Mouse (Mus musculus): ENCODE measurements around the gene Ube2e1.

Ube2e1 gene

DNA sequence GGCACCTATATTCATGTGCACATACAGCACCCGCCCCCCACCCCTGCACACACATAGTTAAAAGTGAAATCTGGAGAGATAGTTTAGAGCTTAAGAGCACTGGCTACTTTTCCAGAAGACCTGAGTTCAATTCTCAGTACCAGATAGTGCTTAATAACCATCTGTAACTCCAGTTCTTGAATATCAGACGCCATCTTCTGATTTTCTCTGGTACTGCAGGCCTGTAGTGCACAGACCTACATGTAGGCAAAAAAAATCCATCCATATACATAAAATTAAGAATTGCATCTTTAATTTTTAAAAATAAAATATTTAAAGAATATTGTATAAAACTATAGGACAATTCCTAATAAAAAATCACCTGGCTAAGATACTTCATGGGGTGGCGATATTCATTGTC, 70.5 kb downstream of the Ube2e1 start:
- DNase-seq (ENCODE audit: low read depth, low spot score), result no peak

DNA sequence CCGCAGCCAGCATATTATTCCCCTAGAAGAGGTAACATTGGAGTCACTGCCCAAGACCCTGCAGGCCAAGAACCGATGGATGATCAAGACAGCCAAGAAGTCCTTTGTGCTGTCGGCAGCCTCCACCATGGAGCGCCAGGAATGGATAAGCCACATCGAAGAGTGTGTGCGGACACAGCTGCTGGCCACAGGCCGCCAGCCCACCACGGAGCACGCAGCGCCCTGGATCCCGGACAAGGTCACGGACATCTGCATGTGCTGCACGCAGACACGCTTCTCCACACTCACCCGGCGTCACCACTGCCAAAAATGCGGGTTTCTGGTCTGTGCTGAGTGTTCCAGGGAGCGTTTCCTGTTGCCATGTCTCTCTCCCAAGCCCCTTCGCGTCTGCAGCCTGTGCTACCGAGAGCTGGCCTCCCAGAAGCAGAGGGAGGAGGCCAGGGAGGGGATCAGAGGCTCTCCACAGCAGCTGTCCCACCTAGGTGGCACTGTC, 89.0 kb downstream of the Ube2e1 start:
- no peak for DNase-seq (ENCODE audit: low read depth, low spot score)

DNA sequence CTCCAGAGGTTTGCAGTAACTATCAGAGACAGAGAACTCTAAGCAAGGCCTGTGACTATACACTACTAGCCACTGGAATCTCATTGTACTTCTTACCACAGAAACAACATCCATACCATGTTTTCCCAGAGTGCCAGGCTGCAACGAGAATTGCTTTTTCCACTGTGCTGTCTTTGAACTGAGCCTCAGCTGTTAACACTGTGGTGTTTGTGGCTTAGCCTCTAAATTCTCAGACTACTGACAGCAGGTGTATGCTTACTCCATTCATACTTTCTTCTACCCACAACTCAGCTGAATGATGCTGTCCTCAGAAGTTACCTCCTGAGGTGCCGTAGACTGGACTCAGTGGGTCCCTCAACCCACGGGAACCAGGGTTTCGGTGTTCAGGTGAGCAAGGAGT, 89.9 kb downstream of the Ube2e1 start:
- no peak for DNase-seq (ENCODE audit: low read depth, low spot score)

DNA sequence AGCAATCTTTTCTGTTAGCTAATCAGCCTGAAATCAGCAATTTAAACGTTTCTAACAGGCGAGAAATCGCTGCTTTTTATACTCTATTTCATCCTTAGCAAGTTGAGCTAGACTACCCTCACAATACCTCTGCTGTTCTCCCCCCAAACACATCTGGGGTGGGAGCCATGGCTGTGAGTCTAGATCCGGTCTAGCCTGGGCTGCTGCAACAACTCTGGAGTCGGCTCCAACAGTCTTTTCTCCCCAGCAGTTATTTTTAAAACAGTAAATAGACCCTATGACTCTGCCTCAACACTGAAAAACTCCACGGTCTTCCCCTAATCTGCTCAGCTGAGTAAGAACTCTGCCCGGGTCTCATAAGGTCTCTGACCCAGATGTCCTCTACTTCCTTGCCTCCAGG, 91.5 kb downstream of the Ube2e1 start:
- DNase-seq (ENCODE audit: low read depth, low spot score), result no peak

DNA sequence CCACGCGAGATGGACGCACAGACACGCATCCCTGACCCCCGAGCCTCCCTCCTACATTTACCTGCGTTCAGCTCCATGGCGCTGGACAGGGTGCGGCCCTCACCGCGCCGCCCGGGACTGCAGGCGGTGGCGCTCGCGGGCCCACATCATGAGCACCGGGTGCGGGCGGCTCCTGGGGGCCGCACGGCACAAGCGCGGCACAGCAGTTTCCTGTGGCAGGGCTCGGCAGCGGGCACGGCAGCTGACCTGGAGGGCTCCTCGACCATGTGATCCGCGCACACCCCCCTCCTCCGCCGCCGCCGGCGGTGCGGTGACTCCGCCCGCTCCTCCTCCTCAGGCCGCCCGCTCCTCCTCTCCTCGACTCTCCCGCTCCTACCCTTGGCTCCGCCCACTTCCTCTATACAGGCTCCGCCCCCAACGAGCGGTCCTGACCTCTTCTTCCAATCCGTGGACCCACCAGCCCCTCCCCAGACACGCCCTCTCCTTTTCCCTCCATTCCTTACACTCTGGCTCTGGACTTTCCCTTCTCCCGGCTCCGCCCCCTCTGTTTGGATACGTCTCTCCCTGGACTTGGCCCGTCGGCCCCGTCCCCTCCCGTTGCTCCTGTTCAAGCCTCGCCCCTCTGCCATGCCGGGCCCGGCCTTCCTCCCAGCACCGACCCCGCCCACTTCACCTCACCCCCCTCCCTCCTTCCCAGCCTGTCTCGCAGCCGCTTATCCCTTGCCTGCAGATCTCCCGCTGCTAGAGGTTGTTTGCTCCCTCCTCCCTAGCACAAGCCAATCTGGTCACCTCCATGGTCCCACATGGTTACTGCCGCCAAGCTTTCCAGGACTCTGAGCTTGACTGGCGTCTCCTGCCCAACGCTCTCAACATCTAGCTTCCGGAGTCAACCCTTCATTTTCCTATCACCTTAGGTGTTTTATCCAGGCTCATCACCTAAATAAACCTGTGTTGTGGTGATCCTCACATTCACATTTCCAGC, 92.6 kb downstream of the Ube2e1 start, which contains the start of gene Nr1d2:
Gene Nr1d2, minus strand, starts transcription at position 378 of the 982 bp plus-strand sequence.
- peak; percentile 100 for DNase-seq (ENCODE audit: low read depth, low spot score)

DNA sequence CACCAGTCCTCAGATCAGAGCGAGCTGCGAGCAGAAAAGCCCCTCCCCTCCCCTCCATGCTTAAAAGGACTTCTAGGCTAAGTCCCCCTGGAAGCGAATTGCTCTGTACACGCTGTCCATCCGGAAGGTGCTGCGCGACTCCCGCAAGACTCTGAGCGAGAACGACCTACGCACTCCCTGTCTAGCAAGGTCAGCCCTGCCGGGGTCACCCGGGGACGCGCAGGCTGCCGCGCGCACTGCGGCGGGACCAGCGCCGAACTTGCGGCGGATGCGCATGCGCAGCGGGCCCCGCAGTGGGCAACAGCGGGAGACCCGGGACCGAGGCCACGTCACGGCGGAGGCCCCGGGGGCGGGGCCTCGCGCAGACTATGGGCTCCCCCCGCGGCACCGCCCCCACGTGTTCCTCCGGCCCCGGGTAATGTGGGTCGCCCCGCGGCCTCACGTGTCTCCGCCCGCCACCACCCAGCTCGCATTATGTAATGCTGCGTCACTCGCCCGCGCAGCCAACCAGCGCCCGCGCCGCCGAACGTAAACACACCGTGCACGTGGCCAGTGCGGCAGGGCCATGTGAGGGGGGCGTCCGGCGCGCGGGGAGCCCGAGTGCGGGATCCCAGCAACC, 93.4 kb downstream of the Ube2e1 start:
- peak; percentile 92 for DNase-seq (ENCODE audit: low read depth, low spot score)

DNA sequence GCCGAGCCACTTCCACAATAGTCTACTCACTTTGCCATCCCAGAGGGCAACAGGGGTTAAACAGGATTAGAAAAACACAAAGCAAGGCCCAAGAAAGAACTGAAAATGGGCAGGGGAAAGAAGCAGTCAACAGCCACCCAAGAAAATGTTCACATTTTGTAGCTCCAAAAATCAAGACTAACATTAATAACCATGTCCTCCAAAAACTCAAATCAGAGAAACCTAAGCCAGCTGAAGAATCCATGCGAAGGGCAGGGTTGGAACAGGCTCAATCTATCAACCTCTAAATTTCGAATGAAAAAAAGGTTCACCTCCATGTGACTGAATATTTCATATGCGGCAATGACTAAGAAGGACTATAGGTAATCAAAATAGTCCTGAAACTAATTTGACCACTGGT, 94.3 kb downstream of the Ube2e1 start:
- peak; percentile 30 for DNase-seq (ENCODE audit: low read depth, low spot score)

DNA sequence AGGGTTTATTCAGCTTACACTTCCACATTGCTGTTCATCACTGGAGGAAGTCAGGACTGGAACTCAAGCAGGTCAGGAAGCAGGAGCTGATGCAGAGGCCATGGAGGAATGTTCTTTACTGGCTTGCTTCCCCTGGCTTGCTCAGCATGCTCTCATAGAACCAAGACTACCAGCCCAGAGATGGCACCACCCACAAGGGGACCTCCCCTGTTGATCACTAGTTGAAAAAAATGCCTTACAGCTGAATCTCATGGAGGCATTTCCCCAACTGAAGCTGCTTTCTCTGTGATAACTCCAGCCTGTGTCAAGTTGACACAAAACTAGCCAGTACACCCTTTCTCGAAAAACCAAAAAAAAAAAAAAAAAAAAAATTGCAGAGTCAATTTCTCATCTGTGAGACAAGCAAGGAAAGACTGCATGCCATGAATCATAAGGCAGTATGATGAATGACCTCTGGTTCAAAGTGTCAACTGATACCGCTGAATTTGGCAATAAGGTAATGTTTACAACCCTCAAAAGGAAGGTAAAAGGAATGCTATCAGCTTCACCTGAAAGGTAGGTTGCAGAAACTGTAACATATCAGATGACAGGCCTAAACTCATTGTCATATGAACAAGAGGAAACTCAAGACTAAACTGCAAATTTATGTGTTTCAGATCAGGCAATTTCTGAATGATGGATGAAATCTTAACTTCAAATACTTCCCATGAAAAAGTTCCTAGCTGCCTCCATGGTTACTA, 95.0 kb downstream of the Ube2e1 start:
- peak; percentile 63 for DNase-seq (ENCODE audit: low read depth, low spot score)

DNA sequence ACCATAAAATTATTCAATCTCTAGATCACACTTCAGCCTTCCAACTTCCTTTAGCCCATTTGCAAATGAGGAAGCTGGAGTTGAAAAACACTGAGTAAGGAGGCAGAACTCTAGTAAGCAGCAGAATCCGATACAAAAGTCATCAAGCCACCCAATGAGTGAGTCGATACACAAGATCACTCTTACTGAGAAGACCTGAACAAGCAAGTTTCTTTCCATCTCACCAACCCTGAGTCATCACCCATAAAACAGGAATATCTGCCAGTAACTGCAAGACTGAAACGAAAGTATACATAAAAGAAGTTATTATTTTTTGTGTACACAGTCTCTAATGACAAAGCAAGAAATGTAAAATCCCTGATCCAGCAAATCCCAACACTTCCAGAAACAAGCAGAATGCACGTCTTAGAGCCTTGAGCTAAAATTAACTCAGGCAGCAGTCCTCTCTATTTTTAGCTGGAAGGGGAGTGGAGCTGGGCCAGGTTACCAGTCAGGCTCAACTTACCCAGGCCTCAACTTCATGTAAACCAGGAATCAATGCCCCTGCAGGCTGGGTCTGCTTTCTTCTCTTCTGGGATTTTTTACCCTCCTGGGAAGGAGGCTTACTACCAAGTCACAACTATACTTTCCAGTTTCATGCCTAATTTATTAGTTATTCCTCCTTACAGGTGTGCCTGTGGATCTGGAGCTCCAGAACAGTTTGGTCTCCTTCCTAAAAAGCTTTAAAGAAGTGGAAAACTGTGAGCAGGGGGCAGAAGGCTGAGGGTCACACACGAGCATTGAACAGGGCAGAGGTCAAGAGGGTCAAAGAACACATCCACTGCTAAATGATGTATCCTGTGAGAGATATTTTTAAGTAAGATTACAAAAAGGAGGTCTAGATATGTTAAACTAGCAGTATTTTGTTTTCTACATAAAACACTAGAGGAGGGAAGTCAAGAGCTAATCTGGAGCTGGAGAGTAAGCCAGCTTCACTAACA, 97.4 kb downstream of the Ube2e1 start:
- peak; percentile 80 for DNase-seq (ENCODE audit: low read depth, low spot score)

DNA sequence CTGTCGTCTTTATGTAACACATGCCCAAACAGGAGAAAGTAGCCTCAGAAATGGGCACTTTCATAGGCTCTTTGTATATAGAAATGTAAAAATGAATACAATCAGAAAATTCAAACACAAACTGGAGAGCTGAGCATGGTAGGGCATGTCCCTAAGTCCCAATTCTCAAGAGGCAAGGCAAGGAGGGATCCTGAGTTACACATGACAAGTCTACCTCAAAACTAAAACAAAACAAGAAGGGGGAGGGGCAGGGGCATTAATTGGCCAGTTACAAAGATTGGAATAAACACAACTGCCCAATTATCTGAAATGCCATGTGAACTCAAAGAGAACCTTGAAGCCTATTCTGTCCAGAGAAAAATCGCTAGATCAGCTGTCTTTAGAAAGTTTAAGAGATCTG, 98.6 kb downstream of the Ube2e1 start:
- DNase-seq (ENCODE audit: low read depth, low spot score), result no peak
